Mouse (Mus musculus) lung, postnatal 0 days (tissue): ENCODE data around the gene Gm14525. TPM values are rescaled to one million over a fixed set of nuclear protein-coding genes. Genes with fewer than 3 reads are reported as not detected.
"Not testable (repeated sequence)": the region's sequence is repeated elsewhere in the genome, so short reads cannot be mapped to it uniquely, and the experiment has no call there.

Source experiments
- ATAC-seq: fragments of 200-750 bp; cut with Nextera tagmentation; 2 replicates; pipeline ENCODE4 v1.8.0; 2017; ENCODE audit warnings: moderate library complexity
- DNase-seq: peaks from one replicate; pipeline ENCODE4 v3.0.0-alpha.2; 2016; ENCODE audit warnings: low spot score
- H3K27ac ChIP-seq: fragments of 300-500 bp; sonication (generic); 2 replicates; pipeline ENCODE4 v1.5.1; 2014; ENCODE audit warnings: antibody characterized with exemption, mild to moderate bottlenecking, low read length, mixed read lengths
- H3K27me3 ChIP-seq: fragments of 300-500 bp; sonication (generic); replicated peaks from 2 replicates; pipeline ENCODE4 v1.6.1; 2014; ENCODE audit warnings: low read length, mixed read lengths; ENCODE audit not compliant: insufficient read depth
- H3K36me3 ChIP-seq: fragments of 300-500 bp; sonication (generic); 2 replicates; pipeline ENCODE4 v1.6.1; 2014; ENCODE audit warnings: low read length, mixed read lengths; ENCODE audit not compliant: insufficient read depth
- H3K4me1 ChIP-seq: fragments of 300-500 bp; sonication (generic); 2 replicates; pipeline ENCODE4 v1.6.1; 2014; ENCODE audit warnings: antibody characterized with exemption, low read depth, low read length, mixed read lengths; ENCODE audit not compliant: insufficient read depth
- H3K4me2 ChIP-seq: fragments of 300-500 bp; sonication (generic); replicated peaks from 2 replicates; pipeline ENCODE4 v1.6.1; 2014; ENCODE audit warnings: low read depth, mild to moderate bottlenecking, low read length, moderate library complexity, mixed read lengths
- H3K4me3 ChIP-seq: fragments of 300-500 bp; sonication (generic); 2 replicates; pipeline ENCODE4 v1.5.1; 2014; ENCODE audit warnings: low read depth, low read length
- H3K9ac ChIP-seq: fragments of 300-500 bp; sonication (generic); replicated peaks from 2 replicates; pipeline ENCODE4 v1.6.1; 2014; ENCODE audit warnings: low read depth, mild to moderate bottlenecking
- H3K9me3 ChIP-seq: fragments of 300-500 bp; sonication (generic); 2 replicates; pipeline ENCODE4 v1.6.1; 2016; ENCODE audit warnings: low read length, mixed read lengths
- WGBS: fragments of 180-500 bp; shearing (Covaris S2); extraction: QIAGEN DNeasy Blood & Tissue Kit; methylation state at CpG from one replicate; pipeline ENCODE4 v1.1.7; 2014; 5-methylcytosine and 5-hydroxymethylcytosine counted together
- polyA plus RNA-seq: library from polyadenylated mRNA; unstranded; fragments of >200 nt; fragmentation: Nextera tagmentation; extraction: Ambion mirVana; gene quantifications from 2 replicates; pipeline ENCODE4 v1.2.1, GENCODE M21; 2015

The Gm14525 gene
- not detected in 2 replicates for polyA plus RNA-seq

DNA sequence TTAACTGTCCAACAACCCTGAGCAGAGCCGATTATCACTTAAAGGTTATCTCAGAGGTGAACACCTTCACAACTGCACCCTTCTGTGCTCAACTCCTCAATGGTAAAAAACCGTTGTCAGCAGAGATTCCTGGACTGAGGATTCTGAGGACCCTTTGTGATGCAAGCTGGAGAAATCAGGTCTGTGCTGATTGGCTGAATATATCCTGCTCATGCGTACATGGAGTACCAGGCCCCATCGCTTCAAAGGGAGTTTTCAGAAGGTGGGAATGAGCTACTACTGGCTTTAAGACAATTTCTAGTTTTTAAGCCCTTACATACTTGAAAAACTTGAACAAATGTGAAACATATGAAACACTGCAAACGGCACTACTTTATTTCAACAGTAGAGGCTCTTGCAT lies at the start of gene Gm14525:
Gene Gm14525, minus strand, starts transcription at position 101 of the 400 bp plus-strand sequence.
- WGBS, result 100% methylated on average over 1 of the region's 5 CpGs
- not testable (repeated sequence) for ATAC-seq, H3K4me3 ChIP-seq, H3K4me1 ChIP-seq, H3K27me3 ChIP-seq, H3K27ac ChIP-seq, H3K9ac ChIP-seq, H3K9me3 ChIP-seq, H3K36me3 ChIP-seq, H3K4me2 ChIP-seq, DNase-seq

Other genes starting within 250 kb of the Gm14525 start
- not detected in 2 replicates for gene Slx, start 157.1 kb downstream of the Gm14525 start, polyA plus RNA-seq
- gene Gm6121, start 233.1 kb upstream of the Gm14525 start, polyA plus RNA-seq, result not detected in 2 replicates